Mouse (Mus musculus) left cerebral cortex, adult 18-20 months (tissue): ENCODE measurements around the gene Ankrd22. TPM values are rescaled to one million over a fixed set of nuclear protein-coding genes. Genes with fewer than 3 reads are reported as not detected.
A peak's percentile ranks its signal among the peaks of the same experiment; 100 is the strongest.
"Not testable (repeated sequence)": the region's sequence is repeated elsewhere in the genome, so short reads cannot be mapped to it uniquely, and the experiment has no call there.

Source experiments
- DNase-seq, 2 experiments: peaks; one replicate each; pipeline ENCODE4 v3.0.0; 2021 to 2022; ENCODE audit warnings: low spot score in 2 of 2, mixed read lengths in 1 of 2
- long read RNA-seq, 2 experiments: library from polyadenylated mRNA; stranded (forward); transcript quantifications; one replicate each; pipeline ENCODE4 v2.0.0; 2021
- total RNA-seq, 2 experiments: library from RNA; stranded (reverse); gene quantifications; 2 replicates each; pipeline ENCODE4 v1.2.3; 2021

Ankrd22 gene
- total RNA-seq: under 1 TPM in 1 of 2 experiments, not detected in 1; 0.60 TPM
- long read RNA-seq, experiment 1: 0 reads
- long read RNA-seq, experiment 2: 0 reads

DNA sequence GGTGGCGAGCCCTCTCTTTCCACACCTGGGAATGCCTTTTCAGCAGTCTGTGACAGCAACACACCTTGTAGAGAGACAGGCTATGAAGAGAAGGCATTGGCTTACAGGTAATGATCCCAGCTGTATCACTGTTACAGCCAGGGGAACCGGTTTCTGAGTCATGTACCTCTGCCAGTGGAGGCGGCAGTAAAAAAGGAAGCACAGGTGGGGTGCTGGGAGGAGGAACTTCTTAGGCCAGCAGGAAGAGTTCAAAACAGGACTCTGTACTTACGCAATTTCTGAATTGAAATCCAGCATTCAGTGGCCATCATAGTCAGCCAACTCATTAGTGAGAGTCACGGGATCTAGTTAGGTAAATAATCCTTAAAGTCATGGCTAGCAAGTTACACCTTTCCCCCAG is at the start of gene Ankrd22:
Gene Ankrd22, minus strand, starts transcription at position 163 of the 400 bp plus-strand sequence.
- no peak for DNase-seq

DNA sequence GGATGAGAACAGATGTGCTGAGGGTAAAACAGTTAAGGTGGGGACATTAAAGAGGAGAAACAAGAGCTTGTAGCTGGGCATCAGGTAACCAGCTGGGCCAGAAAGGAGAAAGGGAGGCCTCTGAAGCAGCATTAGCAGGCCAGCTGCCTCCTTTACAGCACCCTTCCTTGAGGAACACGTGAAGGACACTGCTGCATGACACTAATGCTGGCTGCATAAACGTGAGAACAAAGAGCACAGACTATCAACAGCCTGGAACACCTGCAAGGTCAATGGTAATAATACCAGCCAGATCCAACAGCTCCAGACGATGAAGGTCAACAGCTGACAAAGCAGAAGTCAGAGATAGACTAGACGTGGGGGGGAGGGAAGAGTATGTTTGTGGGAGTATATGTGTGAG is 48.3 kb upstream of the Ankrd22 start:
- no peak for DNase-seq

DNA sequence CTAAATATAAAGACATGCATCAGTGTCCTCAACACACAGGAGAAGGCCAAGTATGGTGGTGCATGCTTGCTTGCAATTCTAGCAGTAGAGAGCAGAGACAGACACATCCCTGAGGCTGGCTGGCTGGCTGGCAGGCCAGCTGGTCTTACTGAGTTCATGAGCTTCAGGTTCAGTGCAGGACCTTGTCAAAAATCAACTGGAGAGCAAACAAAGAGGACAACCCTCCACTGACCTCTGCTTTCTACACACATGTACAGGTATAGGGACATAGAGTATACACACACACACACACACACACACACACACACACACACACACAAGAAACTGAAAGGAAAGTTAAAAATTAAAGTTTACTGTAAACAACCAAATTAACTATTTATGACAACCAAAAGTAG is 47.4 kb upstream of the Ankrd22 start:
- DNase-seq: no peak

DNA sequence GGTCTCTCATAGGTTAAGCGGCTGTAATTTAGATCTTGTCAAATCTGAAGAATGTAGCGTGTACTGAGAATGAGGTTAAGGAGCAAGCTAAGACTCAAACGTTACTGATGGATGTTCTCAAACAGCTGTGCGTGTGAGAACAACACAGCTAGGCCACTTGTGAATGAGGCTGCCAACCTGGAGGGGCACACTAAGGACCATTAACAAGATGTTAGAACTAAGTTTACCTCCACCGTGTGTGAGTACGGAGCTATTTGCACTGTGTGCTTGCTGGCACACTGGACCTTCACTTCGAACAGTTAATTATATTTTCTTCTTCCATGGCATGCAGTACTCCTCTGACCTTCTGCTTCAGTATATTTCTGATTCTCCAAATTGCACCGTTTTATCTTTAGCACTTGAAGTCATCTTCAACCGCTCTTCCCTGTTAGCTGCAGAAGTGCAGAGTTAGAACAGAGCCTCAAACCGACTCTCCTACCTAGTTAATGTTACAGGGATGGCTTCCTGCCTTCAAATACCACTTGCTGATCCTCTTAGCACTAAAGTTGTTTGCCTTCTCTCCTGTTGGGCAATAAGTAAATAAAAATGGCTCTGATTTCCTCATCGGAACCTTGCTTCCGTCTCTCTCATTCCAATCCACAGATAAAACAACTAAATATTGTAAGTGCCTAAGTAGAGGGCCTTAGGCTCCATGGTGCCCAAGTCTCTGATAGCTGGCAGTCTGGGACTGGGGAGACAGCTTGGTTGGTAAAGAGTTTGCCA is 46.8 kb upstream of the Ankrd22 start:
- no peak for DNase-seq

DNA sequence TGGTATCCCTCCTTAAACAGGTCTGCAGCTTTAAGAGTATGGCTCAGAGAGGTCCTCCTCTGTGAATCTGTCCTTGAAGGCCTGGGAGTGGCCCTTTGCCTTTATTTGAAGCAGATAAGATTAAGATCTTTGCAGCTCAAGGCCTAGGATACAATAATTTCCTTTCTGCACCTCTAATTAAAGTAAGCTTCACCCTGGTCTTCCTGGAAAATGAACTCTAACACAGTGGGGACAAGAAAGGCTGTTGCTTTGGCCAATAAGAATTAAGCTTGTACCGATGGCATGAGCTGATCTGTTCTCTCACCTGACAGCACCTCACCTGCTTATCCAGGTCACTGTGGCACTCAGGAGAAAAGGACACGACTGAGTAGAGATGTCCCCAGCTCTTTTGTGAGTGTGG is 45.0 kb upstream of the Ankrd22 start:
- no peak for DNase-seq

DNA sequence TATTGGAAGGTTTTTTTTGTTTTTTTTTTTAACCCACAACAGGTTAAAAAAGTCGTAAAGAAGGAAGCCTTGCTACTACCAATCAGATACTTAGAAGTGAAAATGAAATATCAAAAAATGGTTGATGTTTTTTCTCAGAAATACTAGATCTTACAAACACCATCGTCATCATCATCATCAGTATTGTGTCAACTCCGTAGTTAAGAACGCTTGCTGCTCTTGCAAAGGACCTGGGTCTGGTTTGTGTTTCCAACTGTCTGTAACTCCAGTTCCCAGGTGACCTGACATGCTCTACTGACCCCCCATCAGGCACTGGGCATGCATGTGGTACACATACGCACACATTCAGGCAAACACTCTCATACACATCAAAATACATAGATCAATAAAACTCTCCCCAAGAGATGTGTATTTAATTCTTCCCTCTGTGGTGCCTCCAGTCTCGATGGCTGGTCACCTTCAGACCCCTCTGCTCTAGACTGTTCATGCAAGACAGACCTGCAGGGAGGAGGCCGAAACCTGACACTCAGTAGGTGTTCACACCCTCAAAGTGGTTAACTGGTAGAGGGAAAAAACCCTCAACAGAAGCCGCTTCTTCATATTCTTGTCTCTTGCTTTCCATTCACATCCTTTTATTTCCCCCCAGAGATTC is 44.2 kb upstream of the Ankrd22 start:
- DNase-seq: no peak

DNA sequence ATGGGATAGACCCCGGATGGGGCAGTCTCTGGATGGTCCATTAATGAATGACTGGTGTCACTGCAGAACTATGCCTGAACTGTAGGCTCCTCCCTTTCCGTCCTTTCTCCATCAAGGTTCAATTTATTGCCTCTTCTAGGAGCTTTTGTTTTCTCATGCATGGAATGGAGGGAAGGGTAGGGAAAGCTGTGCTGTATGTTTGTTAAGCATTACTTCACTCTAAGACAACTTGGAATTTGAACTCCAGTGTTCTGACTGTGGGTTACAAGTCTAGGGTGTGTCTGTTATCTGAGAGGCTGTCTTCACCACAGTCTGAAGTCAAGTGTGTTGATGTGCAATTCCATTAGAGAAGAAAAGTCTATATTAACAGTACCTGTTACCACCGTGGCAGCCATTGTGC is 43.2 kb upstream of the Ankrd22 start:
- no peak for DNase-seq

DNA sequence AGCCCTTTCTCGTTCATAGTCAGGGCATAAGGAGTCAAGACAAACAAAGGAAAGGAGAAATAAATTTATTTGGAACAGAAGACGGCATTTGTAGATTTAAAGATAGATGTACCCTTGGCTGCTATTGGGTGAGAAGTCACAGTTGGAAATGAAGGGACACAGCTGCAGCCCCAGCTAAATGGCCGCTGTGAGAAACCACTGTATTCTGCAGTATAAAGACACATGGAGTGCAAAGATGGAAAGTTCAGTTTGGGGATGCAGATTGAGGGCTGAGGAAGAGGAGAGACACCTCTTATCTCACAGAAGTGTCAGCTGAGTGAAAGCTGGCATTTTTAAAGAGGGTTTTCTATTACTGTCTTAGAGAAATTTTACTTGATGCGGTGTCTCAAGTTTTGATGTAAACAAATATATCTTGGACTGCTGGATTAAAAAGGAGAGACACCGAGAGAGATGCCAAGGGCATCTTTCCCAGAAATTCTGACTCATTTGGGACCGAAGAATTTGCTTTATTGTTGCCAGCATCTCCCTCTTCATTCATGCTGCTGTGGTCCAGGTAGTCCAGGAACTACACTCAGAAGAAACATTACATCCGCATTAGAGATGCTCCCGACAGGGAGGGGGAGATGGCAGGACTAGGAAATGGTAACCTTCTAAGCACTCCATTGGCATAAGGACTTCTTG is 41.0 kb upstream of the Ankrd22 start:
- DNase-seq: no peak

DNA sequence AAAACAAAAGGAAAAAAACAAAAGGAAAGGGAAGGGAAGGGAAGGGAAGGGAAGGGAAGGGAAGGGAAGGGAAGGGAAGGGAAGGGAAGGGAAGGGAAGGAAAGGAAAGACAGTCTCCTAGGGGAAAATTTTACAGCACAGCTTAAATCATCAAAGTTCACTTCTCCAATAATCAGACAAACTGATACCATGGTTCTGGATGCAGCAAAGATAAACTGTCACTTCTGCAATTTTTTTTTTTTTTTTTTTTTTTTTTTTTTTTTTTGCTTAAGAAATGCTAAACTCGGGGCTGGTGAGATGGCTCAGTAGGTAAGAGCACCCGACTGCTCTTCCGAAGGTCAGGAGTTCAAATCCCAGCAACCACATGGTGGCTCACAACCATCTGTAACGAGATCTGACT is 40.3 kb upstream of the Ankrd22 start:
- not testable (repeated sequence) for DNase-seq

DNA sequence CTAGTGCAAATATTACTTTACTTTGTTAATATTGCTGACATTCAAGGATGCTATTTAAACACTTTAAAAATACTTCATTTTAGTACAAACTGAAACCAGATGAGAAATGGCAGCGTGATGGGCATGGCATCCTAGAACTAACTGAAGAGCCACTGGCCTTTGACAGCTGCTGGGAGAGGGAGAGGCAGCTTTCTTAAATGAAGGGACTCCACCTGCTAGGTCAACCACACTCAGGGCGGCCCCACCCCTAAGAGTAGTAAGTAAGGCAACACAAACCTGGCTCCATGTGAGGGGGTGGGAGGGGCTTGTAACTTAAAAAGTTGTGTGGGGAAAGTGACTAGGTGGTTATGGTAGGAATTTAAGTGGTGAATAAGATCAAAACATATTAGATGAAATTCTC is 36.8 kb upstream of the Ankrd22 start:
- DNase-seq: no peak

DNA sequence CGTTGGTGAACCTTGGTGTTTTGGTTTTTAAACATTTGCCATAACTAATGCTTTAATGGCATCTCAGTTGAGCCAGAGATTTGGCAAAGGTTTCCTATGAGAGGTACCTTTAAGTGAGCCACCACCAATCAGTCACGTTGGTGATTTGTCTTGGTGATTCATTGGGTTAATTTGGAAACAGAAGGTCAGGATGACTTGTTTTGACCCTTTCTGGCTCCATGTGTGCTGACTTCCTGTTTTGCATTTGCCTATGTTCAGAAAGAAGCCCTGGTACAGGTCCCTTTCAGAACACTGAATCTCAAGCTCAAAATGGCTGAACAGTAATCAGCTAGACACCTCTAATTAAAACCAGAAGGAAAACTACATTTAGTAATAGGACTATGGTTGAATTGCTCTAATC is 33.6 kb upstream of the Ankrd22 start:
- DNase-seq: no peak

DNA sequence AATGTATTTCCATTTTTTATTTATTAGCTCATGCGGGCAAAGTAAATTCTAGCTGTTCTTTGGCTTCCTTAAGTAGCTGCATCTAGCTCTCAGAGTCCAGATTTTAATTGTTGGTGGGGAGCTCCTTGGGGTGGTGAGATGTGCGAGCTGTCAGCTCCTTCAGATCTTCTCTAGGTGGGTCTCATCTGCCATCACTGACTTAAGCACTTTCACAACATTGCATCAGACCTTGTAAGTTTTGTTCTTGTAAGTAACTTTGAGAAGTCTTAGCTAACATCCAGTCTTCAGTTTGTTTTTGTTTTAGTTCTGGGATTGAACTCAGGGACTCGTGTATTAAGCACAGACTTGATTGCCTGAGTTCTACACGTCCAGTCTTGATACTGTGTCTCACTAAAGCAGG is 33.0 kb upstream of the Ankrd22 start:
- DNase-seq: no peak

DNA sequence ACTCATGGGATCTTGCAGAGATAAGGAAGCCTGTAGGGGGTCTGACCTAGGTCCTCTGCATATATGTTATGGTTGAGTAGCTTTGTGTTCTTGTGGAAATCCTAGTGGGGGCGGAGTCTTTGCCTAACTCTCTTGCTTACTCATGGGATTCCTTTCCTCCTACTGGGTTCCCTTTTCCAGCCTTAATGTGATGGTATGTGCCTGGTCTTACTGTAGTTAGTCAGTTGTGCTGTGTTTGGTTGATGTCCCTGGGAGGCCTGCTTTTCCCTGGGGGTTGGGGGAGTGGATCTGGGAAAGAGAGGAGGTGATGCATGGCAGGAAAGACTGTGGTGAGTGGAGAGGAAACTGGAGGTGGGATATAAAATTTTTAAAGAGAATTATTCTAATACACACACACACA is 32.2 kb upstream of the Ankrd22 start:
- no peak for DNase-seq

DNA sequence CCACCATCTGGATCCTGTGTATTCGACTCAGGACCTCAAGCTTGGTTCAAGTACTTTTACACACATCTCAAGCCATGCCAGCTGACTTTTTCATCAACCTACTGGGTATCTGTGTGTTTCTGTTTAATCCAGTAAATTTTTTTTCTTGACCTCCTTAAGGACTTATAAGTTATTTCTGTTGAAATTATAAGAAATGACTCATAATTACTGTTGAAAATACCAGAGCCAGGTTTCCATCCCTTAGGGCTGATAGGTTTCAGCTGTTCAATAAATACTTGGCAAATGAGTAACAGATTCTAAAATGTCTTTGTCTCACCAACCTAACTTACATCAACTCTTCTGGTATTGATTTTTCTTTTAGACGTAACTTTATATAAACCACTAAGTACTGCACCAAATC is 29.2 kb upstream of the Ankrd22 start:
- no peak for DNase-seq

DNA sequence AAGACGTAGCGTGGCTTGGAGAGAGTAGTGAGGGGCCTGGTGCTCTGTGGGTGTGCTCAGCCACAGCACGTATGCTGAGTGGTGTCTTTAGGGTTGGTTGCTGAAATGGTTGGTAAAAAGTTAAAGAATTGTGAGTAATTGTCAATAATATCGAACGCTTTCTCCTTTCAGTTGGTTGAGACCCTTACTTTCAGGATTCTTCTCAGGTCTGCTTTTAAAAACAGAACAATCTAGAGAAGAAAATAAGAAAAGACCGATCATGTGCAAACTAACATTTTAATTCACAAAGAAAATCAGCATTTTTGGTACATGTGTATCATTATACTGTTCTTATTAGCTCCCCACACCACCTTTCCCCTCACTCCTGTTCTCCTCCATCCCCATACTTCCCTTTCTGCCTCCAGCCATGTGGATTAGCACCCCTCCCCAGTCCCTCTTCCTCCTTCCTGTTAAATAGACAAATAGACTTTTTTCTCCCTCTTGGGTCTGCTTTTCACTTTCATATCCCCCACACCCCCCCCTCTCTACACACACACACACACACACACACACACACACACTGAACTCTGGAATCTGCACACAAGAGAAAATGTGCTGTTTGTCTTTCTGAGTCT is 28.4 kb upstream of the Ankrd22 start:
- DNase-seq: no peak

DNA sequence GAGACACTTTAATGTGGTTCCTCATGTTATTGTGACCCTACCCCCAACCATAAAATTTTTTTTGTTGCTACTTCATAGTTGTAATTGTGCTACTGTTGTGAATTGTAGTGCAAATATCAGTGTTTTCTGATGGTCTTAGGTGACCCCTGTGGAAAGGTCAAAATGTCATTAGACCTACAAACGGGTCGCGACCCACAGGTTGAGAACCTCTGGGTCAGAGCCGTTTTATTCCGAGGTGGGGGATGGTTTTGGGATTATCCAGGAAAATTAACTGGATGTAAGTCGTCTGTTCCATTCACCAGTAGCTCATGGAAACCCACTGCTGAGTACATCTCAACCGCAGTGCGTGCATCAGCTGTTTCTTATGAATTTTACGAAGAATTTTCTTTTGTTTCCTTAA is 27.8 kb upstream of the Ankrd22 start:
- no peak for DNase-seq

DNA sequence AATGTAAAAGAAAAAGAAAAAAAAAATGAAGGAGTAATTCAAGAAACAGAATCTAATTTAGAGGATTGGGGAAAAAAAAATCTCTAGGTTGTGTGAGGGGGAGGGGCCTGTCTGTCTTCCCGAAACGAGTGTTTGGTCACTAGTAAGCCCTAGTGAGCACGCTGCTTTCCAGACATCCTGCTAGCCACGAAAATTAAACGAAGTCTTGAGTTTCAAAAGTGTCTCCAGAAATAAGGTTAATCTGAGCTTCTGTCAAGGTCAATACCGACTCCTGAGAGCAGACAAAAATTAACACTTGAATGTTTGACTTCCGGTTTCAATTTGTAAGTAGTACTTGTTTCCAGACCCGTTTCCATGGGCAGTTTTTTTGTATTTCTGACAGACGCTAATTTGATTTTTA is 27.3 kb upstream of the Ankrd22 start:
- peak; percentile 18 to 32 for DNase-seq

DNA sequence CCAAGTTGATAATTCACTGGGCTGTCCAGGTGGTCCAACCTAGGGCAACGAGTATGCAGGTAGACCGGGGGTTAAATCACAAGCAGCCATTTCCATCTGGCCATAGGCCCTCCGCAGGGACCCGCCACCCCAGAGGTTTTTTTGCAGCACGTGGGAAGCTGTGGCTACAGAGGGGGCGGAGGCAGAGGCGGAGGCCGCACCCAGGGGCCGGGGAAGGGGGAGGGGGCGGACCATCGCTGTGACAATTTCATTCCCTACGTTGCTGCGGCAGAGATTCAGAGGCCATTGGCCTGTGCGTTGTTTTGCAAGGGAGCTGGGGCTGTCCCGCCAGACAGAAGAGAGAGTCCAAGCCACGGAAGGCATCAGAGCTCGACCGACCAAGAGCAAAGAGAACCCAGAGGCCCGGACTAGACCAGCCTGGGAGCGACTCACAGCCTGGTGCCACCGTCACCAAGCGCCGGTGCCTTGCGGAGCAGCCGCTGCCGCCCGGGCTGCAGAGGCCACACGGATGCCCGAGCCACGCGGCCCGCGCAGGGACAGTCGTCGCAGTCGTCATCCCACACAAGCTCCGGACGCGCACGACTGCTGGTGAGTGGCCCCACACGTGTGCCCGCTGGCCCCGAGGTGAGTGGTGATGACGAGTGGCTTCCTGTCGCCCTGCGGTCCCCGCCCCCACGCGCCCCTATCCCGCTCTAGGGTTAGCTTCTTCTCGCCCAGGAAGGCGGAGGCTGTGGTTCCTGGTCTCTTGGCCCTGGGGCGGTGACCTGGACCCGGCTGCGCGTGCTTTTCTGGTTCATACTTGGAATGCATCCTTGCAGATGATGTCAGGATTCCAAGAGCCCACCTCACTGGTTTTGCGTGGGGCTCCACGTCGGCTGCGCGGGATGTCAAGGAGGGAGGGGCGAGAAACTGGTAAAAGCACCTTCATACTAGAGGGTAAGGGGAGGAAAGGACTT is 26.4 kb upstream of the Ankrd22 start, which contains the start of gene Stambpl1:
Gene Stambpl1, plus strand, starts transcription at position 222 of the 956 bp plus-strand sequence.
- DNase-seq: peak; percentile 61 to 72

DNA sequence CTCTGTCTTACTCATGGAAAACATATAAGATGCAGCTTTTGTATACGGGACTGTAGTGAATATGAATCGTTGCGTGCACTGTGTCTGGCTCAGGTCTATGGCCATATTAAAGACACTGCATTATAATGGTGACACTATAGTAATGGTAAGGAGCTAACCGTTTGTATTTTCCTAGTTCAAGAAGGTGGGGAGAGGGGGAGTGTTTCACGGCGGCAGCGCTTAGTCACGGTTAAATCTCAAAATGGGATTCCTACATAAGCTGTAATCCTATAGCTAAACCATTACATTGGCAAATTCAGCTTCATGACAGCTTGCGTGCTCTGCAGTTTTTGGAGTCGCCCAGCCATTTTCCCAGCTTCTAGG is 25.8 kb upstream of the Ankrd22 start:
- DNase-seq: peak in 1 of 2 experiments; percentile 7

DNA sequence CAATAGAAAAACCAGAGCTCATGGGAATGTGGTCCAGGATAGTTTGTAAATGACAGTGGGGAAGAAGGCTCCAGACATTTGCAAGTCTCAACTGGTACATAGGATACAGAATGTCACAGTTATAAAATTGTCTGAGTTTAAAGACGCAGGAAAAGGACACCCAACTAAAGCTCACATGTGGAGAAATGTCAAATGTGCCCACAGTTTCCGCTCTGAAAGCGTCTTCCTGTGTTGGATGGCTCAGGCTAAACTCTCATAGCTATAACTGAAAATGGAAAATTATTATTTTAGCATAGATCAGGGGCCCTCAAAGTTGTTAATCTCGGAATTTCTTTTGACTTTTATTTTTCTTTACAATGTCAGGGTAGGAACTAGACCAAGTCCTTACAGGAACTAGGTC is 21.0 kb upstream of the Ankrd22 start:
- DNase-seq: no peak

DNA sequence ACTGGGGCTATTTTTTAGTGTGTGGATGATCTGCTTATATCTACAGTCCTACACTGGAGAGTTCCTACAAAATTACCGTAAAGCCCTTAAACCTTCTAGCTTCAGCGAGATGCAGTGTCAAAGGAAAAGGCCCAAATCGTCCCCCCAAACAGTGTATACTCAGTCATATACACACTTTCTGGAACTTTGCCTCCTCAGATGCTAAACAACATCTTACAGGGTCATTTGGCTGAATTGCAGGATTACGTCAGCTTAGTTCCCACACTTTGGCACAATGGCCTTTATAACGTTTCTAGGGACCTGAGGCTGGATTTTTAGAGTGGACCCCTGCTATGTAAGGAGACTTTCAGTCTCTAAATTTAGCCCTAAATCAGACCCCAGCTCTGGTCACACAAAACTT is 16.6 kb upstream of the Ankrd22 start:
- DNase-seq: no peak
